Mouse (Mus musculus) kidney, postnatal 14 days (tissue): ENCODE results near the gene Gm44502.
A peak's percentile ranks its signal among the peaks of the same experiment; 100 is the strongest.

Source experiments
- DNase-seq: peaks from one replicate; pipeline ENCODE4 v3.0.0; 2022; ENCODE audit warnings: mixed read lengths

Gm44502 gene

DNA sequence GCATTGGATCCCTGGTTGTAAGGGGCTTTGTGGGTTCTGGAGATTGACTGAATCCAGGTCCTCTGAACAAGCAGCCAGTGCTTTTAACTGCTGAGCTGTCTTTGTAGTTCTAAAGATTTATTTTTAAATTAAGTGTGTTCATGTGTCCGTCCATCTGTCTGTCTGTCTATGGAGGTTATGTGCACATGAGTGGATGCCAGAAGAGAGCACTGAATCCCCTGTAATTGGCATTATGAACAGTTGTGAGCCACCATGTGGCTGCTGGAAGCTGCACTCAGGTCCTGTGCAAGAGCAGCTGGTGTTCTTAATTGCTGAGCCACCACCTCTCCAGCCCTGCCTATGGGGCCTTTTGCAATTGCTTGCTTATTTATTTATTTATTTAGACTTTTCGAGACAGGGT is 31.4 kb downstream of the Gm44502 start:
- DNase-seq = no peak

DNA sequence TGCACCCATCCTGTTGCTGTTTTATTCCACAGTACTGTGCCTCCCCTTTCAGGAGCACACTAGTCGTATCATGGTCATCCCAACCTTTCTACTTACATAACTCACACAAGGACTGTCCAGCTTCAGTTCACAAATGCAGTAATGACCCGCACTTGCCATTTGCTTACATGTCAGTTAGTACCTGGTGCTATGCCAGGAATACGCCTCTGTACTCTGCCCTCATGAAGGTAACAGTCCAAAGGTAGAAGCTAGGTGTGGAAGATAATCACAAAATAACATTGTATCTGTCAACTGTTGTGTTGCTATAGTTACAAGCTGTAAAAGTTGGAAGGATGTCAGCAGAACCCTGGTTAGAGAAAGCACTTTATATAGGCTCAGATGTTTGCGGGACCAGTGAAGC is 32.6 kb downstream of the Gm44502 start:
- peak; percentile 38 for DNase-seq

DNA sequence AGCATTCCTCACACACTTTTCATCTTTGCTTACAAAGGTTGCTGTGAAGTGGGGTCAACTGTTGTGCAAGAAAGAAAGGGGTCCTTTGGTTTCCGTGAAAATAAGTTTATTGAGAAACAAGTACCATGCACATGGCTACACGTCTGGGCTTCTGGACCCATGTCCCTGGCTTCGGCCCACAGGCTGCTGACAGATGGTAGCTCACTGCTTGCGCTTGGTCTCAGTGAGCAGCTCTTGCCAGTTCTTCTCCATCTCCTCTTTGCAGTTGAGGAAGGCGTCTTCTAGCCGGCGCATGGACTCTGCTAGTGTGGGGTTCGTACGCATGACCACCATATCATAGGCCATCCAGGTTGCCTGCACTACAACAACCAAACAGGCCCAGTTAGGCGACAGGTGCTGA is 39.4 kb downstream of the Gm44502 start:
- DNase-seq = no peak

DNA sequence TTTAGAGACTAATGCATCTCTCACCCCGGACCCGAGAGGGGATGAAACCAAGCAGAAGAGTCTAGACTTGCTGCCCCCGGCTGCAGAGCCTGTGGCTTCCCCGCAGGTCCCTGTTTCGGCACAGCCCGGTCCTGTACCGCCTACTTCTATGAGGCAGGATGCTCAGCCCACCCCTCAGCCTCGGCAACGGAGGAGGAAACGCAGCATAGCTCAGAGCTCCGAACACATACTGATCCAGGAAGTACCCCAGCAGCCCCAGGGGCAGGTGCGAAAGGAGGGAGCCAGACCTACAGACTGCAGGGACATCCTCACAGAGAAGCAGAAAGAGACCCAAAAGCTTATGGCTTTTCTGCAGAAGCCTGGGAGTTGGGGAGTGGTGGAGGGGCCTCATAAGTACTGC is 42.4 kb downstream of the Gm44502 start:
- no peak for DNase-seq

DNA sequence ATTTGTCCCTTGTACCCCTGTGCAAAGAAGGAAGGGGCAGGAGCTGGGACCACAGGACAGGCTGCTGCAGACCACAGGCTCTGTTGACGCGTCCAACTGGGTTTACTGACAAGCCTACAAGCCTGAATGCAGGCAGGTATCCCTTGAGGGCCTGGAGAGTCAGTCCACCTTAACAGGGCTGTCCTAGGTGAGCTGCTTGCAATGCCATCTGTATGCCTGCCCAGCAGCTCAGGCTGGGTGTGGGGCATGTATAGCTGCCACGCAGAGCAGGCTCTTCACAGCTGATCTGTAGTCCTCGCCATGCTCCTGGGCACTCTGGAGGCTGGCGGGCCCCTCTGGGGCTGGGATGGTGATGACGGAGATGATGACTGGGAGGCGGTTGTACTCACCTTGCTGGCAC is 44.9 kb downstream of the Gm44502 start, which contains the start of gene Klhdc7b:
Klhdc7b (plus strand) TSS at position 301 of the 400 bp plus-strand sequence.
- DNase-seq = no peak

DNA sequence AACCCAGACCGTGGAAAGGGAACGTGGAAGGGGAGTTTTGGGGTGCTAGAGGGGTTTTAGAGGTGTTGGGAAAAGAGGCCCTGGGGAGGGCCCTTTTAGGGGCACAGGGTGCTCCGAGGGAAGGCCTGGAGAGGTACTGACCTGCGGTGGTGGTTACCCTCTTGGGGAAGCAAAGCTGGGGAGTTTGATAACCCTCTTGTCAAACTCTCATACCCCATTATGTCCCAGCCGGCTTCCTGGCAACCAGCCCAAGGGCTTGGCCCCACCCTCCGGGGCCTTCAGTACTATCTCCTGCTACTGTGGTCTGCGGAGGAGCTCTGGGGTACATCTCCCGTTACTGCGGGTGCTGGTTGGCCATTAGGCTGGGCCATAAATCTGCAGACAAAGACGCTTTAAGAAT is 50.1 kb downstream of the Gm44502 start:
- no peak for DNase-seq

DNA sequence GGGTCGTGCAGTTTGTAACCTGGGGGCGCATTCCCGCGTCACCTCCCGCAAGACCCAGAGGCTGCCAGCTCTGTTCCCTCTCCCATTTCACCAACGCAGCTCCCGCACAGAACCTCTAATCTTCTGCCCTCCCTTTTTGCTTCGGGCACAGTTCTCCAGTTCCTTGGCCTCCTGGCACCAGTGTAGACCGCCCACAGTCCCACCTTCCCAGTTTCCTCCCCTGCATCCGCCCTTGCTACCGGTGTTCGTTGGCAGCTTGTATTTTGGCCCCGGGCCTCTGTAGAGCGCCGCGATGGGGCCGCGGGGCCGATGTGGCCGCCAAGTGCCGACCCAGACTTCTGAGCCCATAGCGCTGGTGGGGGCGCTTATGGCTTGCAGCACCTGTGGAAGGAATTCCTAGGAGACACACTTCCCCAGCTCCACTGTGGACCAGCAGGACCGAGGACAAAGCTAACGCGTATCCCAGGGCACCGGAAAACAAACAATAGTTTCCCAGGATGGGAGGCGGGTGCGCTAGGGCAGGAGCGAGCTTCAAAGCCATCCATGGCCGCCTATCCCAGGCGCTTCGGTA is 50.6 kb downstream of the Gm44502 start, which contains the start of gene Odf3b:
Odf3b (minus strand) TSS at position 452 of the 571 bp plus-strand sequence.
- DNase-seq = peak; percentile 53

DNA sequence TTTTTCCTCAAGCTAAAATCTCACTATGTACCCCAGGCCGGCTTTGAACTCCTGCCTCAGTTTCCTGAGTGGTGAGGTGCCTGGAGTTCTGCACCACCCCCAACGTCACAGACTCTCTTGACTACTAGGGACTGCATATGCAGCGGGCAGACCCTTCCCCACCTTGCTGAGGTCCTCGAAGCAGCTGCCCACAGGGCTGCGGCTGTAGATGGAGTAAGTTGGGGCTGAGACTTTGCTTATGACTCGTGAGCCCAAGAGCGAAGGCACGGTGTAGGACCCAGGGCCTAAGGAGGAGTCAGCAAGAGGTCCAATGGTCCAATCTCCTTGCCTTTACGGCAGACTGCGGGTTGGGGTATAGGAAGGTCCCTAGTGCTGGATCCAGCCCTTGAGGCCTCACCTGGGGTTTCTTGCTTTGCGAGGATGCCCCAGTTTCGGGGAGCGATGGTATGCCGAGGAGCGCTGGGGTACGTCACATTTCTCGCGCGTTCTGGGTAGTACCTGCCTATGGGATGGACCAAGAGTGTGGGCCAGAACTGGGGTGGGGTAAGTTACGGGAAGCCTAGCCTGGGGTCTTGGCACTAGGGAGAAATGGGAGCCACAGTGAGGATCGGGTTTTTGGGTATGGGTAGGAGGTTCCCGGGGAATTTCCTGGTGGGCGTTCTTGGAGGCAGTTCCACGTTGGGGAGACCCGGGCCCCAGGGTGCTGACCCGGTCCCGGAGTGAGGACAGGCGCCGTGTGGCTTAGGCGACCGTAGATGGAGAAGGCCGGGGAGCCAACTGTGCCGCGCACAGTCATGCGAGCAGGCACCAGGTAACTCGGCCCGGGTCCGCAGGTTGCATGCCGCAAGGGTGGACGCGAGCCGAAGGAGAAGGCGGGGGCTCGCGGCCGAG is 51.3 kb downstream of the Gm44502 start:
- DNase-seq = no peak

DNA sequence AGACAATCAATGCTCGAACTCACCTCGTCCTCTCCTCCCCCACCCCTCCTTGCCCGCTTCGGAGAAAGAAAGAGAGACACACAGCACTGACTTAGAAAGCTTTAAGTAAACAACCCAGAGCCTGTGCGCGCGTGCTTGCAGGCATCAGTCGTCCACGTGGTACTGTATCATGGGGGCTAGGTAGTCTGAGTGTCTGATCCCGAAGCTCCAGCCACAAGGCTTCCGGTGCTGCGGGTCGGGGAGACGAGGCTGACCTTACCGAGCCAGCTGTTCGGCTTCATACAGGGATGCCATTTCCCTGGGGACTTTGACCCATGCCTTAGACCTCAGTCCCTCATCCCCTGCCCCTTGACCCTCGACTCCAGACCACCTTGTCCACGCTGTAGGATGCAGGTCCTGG is 52.1 kb downstream of the Gm44502 start:
- no peak for DNase-seq

DNA sequence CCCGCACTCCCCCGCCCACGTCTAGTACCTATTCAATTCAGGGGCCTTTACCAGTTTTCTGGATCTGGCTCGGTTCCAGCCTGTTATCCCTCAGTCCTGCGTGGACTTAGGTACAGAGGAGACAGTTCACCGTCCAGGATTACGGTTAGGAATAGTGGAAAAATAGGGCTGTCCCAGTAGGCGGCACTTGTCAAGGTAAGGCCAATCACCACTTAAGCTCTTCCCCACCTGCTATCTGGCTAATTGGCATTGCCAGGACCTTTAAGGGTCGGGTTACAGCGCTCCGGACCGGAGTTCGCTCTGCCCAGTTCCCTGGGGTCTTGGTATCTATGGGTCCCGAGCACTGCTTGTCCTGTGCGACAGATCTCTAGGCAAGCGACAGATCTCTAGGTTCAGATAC is 52.5 kb downstream of the Gm44502 start, which contains the start of gene Tymp:
Tymp (minus strand) TSS at position 83 of the 400 bp plus-strand sequence.
- no peak for DNase-seq

DNA sequence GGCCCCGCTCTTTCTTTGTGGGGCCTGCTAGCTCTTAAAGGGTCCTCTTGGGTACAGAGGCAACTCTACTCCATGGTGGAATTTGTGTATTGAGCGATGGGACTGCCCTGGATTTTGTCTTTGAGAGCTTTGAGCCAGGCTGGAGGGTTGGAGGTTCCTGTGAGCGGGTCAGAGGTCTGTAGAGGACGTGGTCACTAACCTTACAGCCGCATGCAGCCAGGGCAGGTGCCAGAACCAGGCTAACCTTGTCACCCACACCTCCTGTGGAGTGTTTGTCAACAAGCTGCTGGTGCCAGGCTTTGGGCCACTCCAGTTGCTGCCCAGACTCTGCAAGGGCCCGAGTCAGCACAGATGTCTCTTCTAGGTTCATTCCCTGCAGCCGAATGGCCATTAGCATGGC is 53.5 kb downstream of the Gm44502 start:
- DNase-seq = no peak

DNA sequence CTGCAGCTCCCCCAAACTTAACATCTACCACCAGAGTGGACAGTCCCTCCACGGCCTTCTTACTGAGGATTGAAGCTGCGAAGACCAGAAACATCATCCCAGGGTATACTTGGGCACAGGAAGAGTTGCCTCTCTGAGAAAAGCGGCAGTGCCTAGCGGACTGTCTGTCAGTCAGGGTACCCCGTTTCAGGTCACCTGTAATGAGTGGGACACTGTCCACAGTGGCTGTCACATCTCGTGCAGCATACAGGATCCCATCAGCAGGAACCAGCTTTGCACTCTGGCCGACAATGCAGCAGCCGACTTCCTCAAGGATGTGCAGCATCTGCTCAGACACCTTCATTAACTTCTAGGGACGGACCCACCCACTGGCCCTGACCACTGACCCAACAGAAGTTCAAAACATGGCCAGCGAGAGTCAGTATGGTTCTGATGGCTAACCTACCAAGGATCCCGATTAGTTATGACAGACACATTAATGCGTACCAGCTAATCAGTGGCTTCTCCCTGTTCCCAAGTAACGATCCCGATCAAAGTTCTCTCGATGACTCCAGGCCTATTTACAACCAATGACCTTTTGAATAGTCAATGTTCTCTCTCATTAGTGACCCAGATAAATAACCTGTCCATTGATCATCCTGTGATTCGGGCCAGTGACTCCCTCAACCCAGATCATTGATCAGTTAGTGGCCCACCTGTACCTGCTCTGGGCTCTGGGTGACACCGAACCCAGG is 54.5 kb downstream of the Gm44502 start:
- DNase-seq = no peak

DNA sequence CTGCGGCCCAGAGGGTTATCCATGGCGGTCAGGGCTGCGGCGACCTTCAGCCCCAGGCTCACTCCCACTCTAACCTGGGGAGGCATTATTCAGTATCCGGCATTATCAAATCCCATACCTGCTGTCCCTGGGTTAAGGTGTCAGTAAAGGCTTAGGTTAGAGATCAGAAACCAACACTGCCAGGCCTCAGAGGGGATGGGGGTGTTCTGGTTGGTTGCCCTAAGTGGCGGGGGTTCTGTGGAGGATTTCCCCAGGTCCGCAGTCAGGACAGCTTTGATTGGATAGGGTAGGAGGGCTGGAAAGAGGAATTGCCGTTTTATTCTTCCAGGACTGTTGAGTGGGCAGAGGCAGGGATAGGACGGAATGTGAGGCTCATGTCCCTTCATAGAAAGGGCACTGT is 55.2 kb downstream of the Gm44502 start:
- DNase-seq = no peak

DNA sequence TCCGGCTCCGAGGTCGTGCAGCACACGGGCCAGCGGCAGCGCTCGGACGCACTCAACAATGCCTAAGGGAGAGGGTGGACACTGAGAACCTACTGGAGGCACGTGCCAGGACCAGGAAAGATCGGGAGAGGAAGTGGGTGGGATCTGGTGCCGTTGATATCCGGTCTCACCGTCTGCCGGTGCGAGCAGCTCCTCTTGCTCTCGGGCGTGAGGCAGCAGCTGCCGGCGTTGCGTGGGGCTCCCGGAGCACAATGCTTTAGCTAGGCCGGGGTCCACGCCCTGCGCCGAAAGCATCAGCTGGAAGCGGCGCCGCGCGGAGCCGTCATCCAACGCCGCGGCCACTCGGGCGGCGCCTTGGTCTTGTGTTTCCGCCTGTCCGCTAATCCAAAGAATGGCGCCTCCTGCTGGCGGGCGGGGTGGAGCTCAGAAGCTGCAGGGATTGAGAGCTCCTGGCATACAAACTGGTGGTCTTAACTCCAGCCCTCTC is 55.7 kb downstream of the Gm44502 start, which contains the start of gene Sco2:
Sco2 (minus strand) TSS at position 85 of the 487 bp plus-strand sequence.
- DNase-seq = peak; percentile 93

DNA sequence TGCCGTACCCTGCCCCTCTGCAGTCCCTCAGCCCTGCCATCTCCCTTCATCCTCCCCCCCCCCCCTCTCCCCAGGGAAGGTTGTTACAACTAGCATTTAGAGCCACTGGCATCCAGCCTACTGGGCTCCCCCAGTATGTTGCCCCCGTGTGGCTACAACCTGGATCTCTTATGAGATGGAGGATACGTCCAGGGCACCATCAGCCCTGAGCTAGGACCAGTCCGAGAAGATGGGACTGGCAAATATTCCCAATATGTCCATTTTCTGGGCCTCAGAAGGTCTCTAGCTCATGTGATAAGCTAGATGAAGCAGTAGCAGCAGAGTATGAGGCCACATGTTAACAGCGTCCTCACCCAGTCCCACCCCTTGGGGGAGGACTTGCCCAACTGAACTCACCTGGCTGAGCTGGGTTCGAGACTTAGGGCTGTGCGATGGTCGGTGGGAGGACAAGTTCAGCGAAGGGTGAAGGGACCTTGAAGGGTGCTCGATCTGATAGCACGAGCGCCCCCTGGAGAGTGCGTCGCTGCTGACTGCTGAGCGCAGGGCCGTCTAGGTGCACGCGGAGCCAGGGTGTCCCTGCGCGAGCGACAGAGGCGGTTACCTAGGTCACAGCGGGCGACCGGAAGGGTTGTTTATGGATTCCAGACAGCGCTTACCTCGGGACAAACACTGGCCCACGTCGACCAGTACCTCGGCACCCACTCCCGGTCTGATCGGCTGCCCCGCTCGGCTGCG is 56.3 kb downstream of the Gm44502 start:
- peak; percentile 91 for DNase-seq

DNA sequence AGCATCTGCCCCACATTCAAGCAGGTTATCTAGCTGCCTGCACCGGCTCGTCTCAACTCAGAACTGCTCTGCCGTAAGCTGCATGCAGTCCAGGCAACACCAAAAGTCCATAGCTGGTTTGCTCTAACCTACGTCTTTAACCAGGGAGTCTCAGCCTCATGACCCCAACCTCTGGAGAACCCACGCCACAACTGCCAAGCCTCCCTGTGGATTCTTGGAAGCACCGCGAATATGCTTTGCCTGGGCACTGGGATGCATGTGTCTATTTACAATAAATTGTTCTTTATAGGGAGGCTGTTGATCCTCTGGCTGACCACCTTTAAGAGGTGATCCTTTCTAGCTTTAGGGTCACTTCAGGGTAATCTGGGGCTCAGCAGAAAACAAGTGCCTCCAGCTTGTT is 57.0 kb downstream of the Gm44502 start:
- no peak for DNase-seq

DNA sequence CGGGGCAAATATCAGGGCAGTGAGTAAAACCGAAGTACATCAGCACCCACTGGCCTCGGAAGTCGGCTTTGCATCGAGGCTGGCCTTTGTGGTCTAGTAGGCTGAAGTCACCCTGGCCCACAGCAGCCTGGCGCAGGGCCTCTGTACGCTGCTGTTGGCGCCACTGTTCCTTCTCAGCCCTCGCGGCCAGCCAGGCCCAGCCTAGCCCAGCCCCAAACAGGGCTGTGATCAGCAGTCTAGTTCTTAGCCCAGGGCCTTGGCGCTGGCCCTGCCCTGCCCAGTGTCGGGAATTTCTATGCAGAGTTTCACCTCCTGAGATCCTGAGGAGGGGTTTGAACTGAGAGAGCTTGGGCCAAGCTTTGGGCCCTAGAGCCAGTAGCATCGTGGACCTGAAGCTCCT is 57.4 kb downstream of the Gm44502 start:
- no peak for DNase-seq
